Mouse (Mus musculus) CH12.LX (cell line): ENCODE data around the gene Tmem243. TPM values are rescaled to one million over a fixed set of nuclear protein-coding genes. Genes with fewer than 3 reads are reported as not detected.

Source experiments
- DNase-seq: peaks from one replicate; pipeline ENCODE4 v3.0.0-alpha.2; 2013; ENCODE audit errors: extremely low read depth
- H3K27ac ChIP-seq: 2 replicates; pipeline ENCODE4 v1.5.1; 2012; ENCODE audit warnings: low read depth, mild to moderate bottlenecking, control low read depth, moderate library complexity; ENCODE audit not compliant: insufficient read depth
- H3K27me3 ChIP-seq: replicated peaks from 2 replicates; pipeline ENCODE3; 2012; ENCODE audit warnings: inconsistent platforms
- H3K36me3 ChIP-seq, 2 experiments: replicated peaks in 1 of 2; 2 replicates each; pipeline versions ENCODE3 to v1.6.1; 2012; ENCODE audit warnings: inconsistent platforms in 1 of 2, low read length in 1 of 2, mild to moderate bottlenecking in 1 of 2, mixed read lengths in 1 of 2, moderate library complexity in 1 of 2; ENCODE audit not compliant: control insufficient read depth in 1 of 2, insufficient read depth in 1 of 2
- H3K4me1 ChIP-seq, 2 experiments: 2 replicates each; pipeline ENCODE4 v1.6.1; 2012; ENCODE audit warnings: inconsistent platforms in 1 of 2, moderate library complexity in 1 of 2; ENCODE audit not compliant: insufficient read depth in 2 of 2, control insufficient read depth in 1 of 2
- H3K4me2 ChIP-seq: 2 replicates; pipeline ENCODE4 v1.6.1; 2012; ENCODE audit warnings: low read depth, mild to moderate bottlenecking, control low read depth; ENCODE audit not compliant: poor library complexity, insufficient read depth, severe bottlenecking
- H3K4me3 ChIP-seq, 3 experiments: fragments of 150-350 bp in 1 of 3; sonication (generic) in 1 of 3; replicated peaks in 1 of 3; 2 replicates each; pipeline versions ENCODE3 to v1.5.1; 2011 to 2012; ENCODE audit warnings: low read depth in 2 of 3, low read length in 2 of 3, mild to moderate bottlenecking in 2 of 3, moderate library complexity in 2 of 3, control low read depth in 1 of 3, improper control_type of control experiment in 1 of 3, inconsistent platforms in 1 of 3, mixed read lengths in 1 of 3; ENCODE audit not compliant: poor library complexity in 1 of 3
- H3K79me2 ChIP-seq: replicated peaks from 2 replicates; pipeline ENCODE4 v1.6.1; 2012; ENCODE audit warnings: mild to moderate bottlenecking, moderate library complexity; ENCODE audit not compliant: control insufficient read depth, poor library complexity, insufficient read depth, severe bottlenecking; ENCODE audit errors: extremely low read depth
- H3K9ac ChIP-seq: 2 replicates; pipeline ENCODE4 v1.6.1; 2012; ENCODE audit warnings: low read depth, mild to moderate bottlenecking, control low read depth, moderate library complexity; ENCODE audit not compliant: insufficient read depth
- H3K9me3 ChIP-seq: replicated peaks from 2 replicates; pipeline ENCODE3; 2012; ENCODE audit warnings: low read length, inconsistent platforms, mixed read lengths
- BHLHE40 ChIP-seq: IDR thresholded peaks from 2 replicates; pipeline ENCODE4 v1.6.1; 2011; ENCODE audit warnings: mild to moderate bottlenecking, low read depth, low read length, improper control_type of control experiment
- CHD1 ChIP-seq: IDR thresholded peaks from 2 replicates; pipeline ENCODE4 v1.6.1; 2012; ENCODE audit warnings: low read depth, low read length, improper control_type of control experiment, inconsistent platforms
- CHD2 ChIP-seq: IDR thresholded peaks from 2 replicates; pipeline ENCODE4 v1.6.1; 2011; ENCODE audit warnings: low read length, improper control_type of control experiment
- CTCF ChIP-seq, 2 experiments: IDR thresholded peaks in 1 of 2; conservative IDR thresholded peaks in 1 of 2; 2 replicates each; pipeline ENCODE4 v1.5.1; 2011 to 2012; ENCODE audit warnings: low read depth in 2 of 2, low read length in 2 of 2, improper control_type of control experiment in 1 of 2, inconsistent platforms in 1 of 2, mild to moderate bottlenecking in 1 of 2, moderate library complexity in 1 of 2
- ELF1 ChIP-seq: IDR thresholded peaks from 2 replicates; pipeline ENCODE4 v1.6.1; 2014; ENCODE audit warnings: low read depth, mild to moderate bottlenecking, inconsistent platforms, low read length, improper control_type of control experiment
- EP300 ChIP-seq: IDR thresholded peaks from 2 replicates; pipeline ENCODE4 v1.6.1; 2011; ENCODE audit warnings: low read length, improper control_type of control experiment
- ETS1 ChIP-seq: conservative IDR thresholded peaks from 2 replicates; pipeline ENCODE4 v1.6.1; 2012; ENCODE audit warnings: low read depth, mild to moderate bottlenecking, inconsistent platforms, low read length, improper control_type of control experiment, moderate library complexity
- GABPA ChIP-seq: IDR thresholded peaks from 2 replicates; pipeline ENCODE4 v1.6.1; 2012; ENCODE audit warnings: low read depth, low read length, improper control_type of control experiment, inconsistent platforms; ENCODE audit not compliant: insufficient replicate concordance
- HCFC1 ChIP-seq: IDR thresholded peaks from 2 replicates; pipeline ENCODE4 v1.6.1; 2012; ENCODE audit warnings: low read depth, mild to moderate bottlenecking, inconsistent platforms, low read length, improper control_type of control experiment
- IRF4 ChIP-seq: IDR thresholded peaks from 2 replicates; pipeline ENCODE4 v1.6.1; 2014; ENCODE audit warnings: low read depth, mild to moderate bottlenecking, inconsistent platforms, low read length, improper control_type of control experiment
- JUN ChIP-seq: IDR thresholded peaks from 2 replicates; pipeline ENCODE4 v1.6.1; 2011; ENCODE audit warnings: low read depth, mild to moderate bottlenecking, low read length, improper control_type of control experiment, moderate library complexity; ENCODE audit not compliant: insufficient read depth
- KAT2A ChIP-seq: IDR thresholded peaks from 2 replicates; pipeline ENCODE4 v1.6.1; 2012; ENCODE audit warnings: low read length, improper control_type of control experiment, inconsistent platforms; ENCODE audit not compliant: insufficient replicate concordance
- MAX ChIP-seq: IDR thresholded peaks from 2 replicates; pipeline ENCODE4 v1.6.1; 2011; ENCODE audit warnings: low read length, improper control_type of control experiment
- MAZ ChIP-seq: IDR thresholded peaks from 2 replicates; pipeline ENCODE4 v1.6.1; 2012; ENCODE audit warnings: low read depth, mild to moderate bottlenecking, inconsistent platforms, low read length, improper control_type of control experiment, moderate library complexity
- MEF2A ChIP-seq: IDR thresholded peaks from 2 replicates; pipeline ENCODE4 v1.6.1; 2014; ENCODE audit warnings: low read depth, mild to moderate bottlenecking, inconsistent platforms, low read length, improper control_type of control experiment, borderline replicate concordance
- MXI1 ChIP-seq: IDR thresholded peaks from 2 replicates; pipeline ENCODE4 v1.6.1; 2011; ENCODE audit warnings: mild to moderate bottlenecking, low read depth, low read length, improper control_type of control experiment
- MYC ChIP-seq: IDR thresholded peaks from 2 replicates; pipeline ENCODE4 v1.6.1; 2011; ENCODE audit warnings: low read depth, mild to moderate bottlenecking, improper control_type of control experiment, low read length
- NRF1 ChIP-seq: IDR thresholded peaks from 2 replicates; pipeline ENCODE4 v1.6.1; 2014; ENCODE audit warnings: low read depth, mild to moderate bottlenecking, inconsistent platforms, low read length, improper control_type of control experiment, moderate library complexity
- POLR2AphosphoS2 ChIP-seq: IDR thresholded peaks from 2 replicates; pipeline ENCODE4 v1.6.1; 2011; ENCODE audit warnings: low read depth, low read length, improper control_type of control experiment
- RCOR1 ChIP-seq: conservative IDR thresholded peaks from 2 replicates; pipeline ENCODE4 v1.6.1; 2012; ENCODE audit warnings: low read depth, mild to moderate bottlenecking, inconsistent platforms, low read length, improper control_type of control experiment
- SIN3A ChIP-seq: IDR thresholded peaks from 2 replicates; pipeline ENCODE4 v1.6.1; 2012; ENCODE audit warnings: low read length, improper control_type of control experiment, inconsistent platforms
- SMC3 ChIP-seq: IDR thresholded peaks from 2 replicates; pipeline ENCODE4 v1.6.1; 2011; ENCODE audit warnings: low read depth, low read length, improper control_type of control experiment
- TCF12 ChIP-seq: IDR thresholded peaks from 2 replicates; pipeline ENCODE4 v1.6.1; 2014; ENCODE audit warnings: low read depth, mild to moderate bottlenecking, inconsistent platforms, low read length, improper control_type of control experiment
- UBTF ChIP-seq: IDR thresholded peaks from 2 replicates; pipeline ENCODE4 v1.6.1; 2012; ENCODE audit warnings: low read depth, mild to moderate bottlenecking, inconsistent platforms, low read length, improper control_type of control experiment, moderate library complexity
- USF1 ChIP-seq: IDR thresholded peaks from 2 replicates; pipeline ENCODE4 v1.6.1; 2014; ENCODE audit warnings: low read depth, mild to moderate bottlenecking, inconsistent platforms, low read length, improper control_type of control experiment
- USF2 ChIP-seq: conservative IDR thresholded peaks from 2 replicates; pipeline ENCODE4 v1.6.1; 2011; ENCODE audit warnings: low read depth, low read length, improper control_type of control experiment
- ZC3H11A ChIP-seq: IDR thresholded peaks from 2 replicates; pipeline ENCODE4 v1.6.1; 2012; ENCODE audit warnings: low read depth, mild to moderate bottlenecking, inconsistent platforms, low read length, improper control_type of control experiment
- ZMIZ1 ChIP-seq: IDR thresholded peaks from 2 replicates; pipeline ENCODE4 v1.6.1; 2012; ENCODE audit warnings: low read depth, mild to moderate bottlenecking, inconsistent platforms, low read length, improper control_type of control experiment
- ZNF384 ChIP-seq: IDR thresholded peaks from 2 replicates; pipeline ENCODE4 v1.6.1; 2012; ENCODE audit warnings: low read depth, low read length, improper control_type of control experiment, inconsistent platforms
- dilution Hi-C: fragments of 300-500 bp; cut with MboI; formaldehyde crosslinking; loops from 2 replicates; pipeline ENCODE4 v1.14.3; 2020; ENCODE audit warnings: low sequenced_read_pairs; ENCODE audit not compliant: extremely low pct_unique_long_range_greater_than_20kb, extremely low pct_ligation_motif_present
- in situ Hi-C: fragments of 300-500 bp; cut with MboI; formaldehyde crosslinking; loops from 3 replicates; pipeline ENCODE4 v1.14.3; 2019; ENCODE audit warnings: low sequenced_read_pairs, low pct_ligation_motif_present, low pct_unique_long_range_greater_than_20kb, mixed read lengths
- polyA plus RNA-seq: library from polyadenylated mRNA; unstranded; fragments of >175 nt; gene quantifications from 2 replicates; pipeline ENCODE4 v1.2.1, GENCODE M21; 2012; ENCODE audit warnings: low read depth; ENCODE audit not compliant: insufficient read length
- total RNA-seq, 2 experiments: library from RNA; depleted of rRNA; stranded (reverse); fragments of 300-350 nt in 1 of 2; fragments of >200 nt in 1 of 2; gene quantifications; 2 replicates each; pipeline ENCODE4 v1.2.3; 2012 to 2014

Gene Tmem243
- total and polyA plus RNA-seq, 3 experiments, result 74.7 to 107 (median 87.0) TPM

GRCm38 (mm10) chr5:9093490-9093889, 7.0 kb upstream of the Tmem243 start:
- DNase-seq, result no peak
- in situ Hi-C loops, result no loop called here
- Histone ChIP-seq H3K4me2 (no peak overlapping the region), H3K27ac (no peak overlapping the region), H3K9ac (no peak overlapping the region), H3K4me1 (peaks cover 25 to 50% of the 10 kb centered on the region in 2 experiments), H3K9me3 (peaks cover 17% of the 10 kb centered on the region), H3K27me3 (no peaks in the 10 kb centered on the region), H3K79me2 (no peaks in the 10 kb centered on the region), H3K36me3 (no peaks in the 10 kb centered on the region), H3K4me3 (no peak overlapping the region)
- dilution Hi-C loops, result no loop called here
- TF ChIP-seq CHD2, result no peak
- 0 out of 2 replicates have a peak, but pooled peaks have one; percentile 4 for TF ChIP-seq EP300

GRCm38 (mm10) chr5:9100849-9101801, 657 bp downstream of the Tmem243 start:
- H3K4me2 ChIP-seq, result peak overlapping the region; percentile 40
- peaks cover 18% of the 10 kb centered on the region for H3K9me3 ChIP-seq
- peak overlapping the region; percentile 99 for H3K27ac ChIP-seq
- peak overlapping the region; percentile 97 for H3K9ac ChIP-seq
- H3K4me3 ChIP-seq, result peak overlapping the region; percentile 79 to 99 (median 91)
- H3K79me2 ChIP-seq, result peaks cover 50% of the 10 kb centered on the region
- peak; percentile 61 for DNase-seq
- dilution Hi-C loops (no loop called here), in situ Hi-C loops (no loop called here)
- peaks cover 0 to 34% of the 10 kb centered on the region in 2 experiments; a peak in 2 of 4 replicates for H3K4me1 ChIP-seq
- H3K27me3 ChIP-seq, result no peaks in the 10 kb centered on the region
- peaks cover 8 to 18% of the 10 kb centered on the region in 2 experiments for H3K36me3 ChIP-seq
- TF ChIP-seq UBTF, result peak; percentile 58
- TF ChIP-seq ZNF384, result no peak
- no peak for TF ChIP-seq GABPA
- TF ChIP-seq ZC3H11A, result no peak
- no peak for TF ChIP-seq USF1
- no peak for TF ChIP-seq CTCF (conservative IDR thresholded peaks at IDR 0.05 in 1 of 2, IDR thresholded peaks at IDR 0.05 in 1 of 2; ENCODE audit: low read depth in 2 of 2, low read length in 2 of 2)
- no peak; the same call in 1 of the 2 replicates for TF ChIP-seq HCFC1
- TF ChIP-seq ZMIZ1, result peak; percentile 3; the same call in 1 of the 2 replicates
- TF ChIP-seq TCF12, result no peak
- 0 out of 2 replicates have a peak, but pooled peaks have one; percentile 35 for TF ChIP-seq SIN3A
- TF ChIP-seq MAX, result no peak
- TF ChIP-seq USF2, result no peak
- TF ChIP-seq RCOR1, result no peak; the same call in 1 of the 2 replicates
- no peak for TF ChIP-seq SMC3
- peak; percentile 57 for TF ChIP-seq BHLHE40
- TF ChIP-seq CHD1, result peak; percentile 35; the same call in 1 of the 2 replicates
- peak; percentile 14; the same call in 1 of the 2 replicates for TF ChIP-seq MEF2A
- TF ChIP-seq MAZ, result 0 out of 2 replicates have a peak, but pooled peaks have one; percentile 15
- no peak for TF ChIP-seq ELF1
- no peak for TF ChIP-seq MYC
- TF ChIP-seq NRF1, result peak; percentile 35; the same call in 1 of the 2 replicates
- TF ChIP-seq POLR2AphosphoS2, result no peak
- peak; percentile 31; the same call in 1 of the 2 replicates for TF ChIP-seq ETS1
- no peak for TF ChIP-seq KAT2A
- peak; percentile 49; the same call in 1 of the 2 replicates for TF ChIP-seq CHD2
- TF ChIP-seq JUN, result no peak
- TF ChIP-seq IRF4, result peak; percentile 53; the same call in 1 of the 2 replicates
- TF ChIP-seq MXI1, result no peak; the same call in none of the 2 replicates
